ENCODE assay signal across 8 mouse cellular contexts in genomic region chr1:34432776-34433481, GRCm38 (mm10). TPM values are rescaled to one million over a fixed set of nuclear protein-coding genes. Genes with fewer than 3 reads are reported as not detected.
DNase-seq lines count a peak whose midpoint lies in the region; ATAC-seq lines count a peak whose summit lies in the region.

No protein-coding gene starts in this region.

- peak; percentile 68 for ATAC-seq in megakaryocyte, adult 5-6 weeks (ENCODE audit: poor library complexity, severe bottlenecking)

- WGBS in embryonic facial prominence, embryonic 10.5 days: 6% methylated on average over 35 of the region's 35 CpGs

- H3K4me1 ChIP-seq in embryonic facial prominence, embryonic 10.5 days: peaks cover 14% of the 10 kb centered on the region

- H3K4me3 ChIP-seq in embryonic facial prominence, embryonic 10.5 days: peak overlapping the region; percentile 72

- intact Hi-C loops in heart, postnatal 10 days (cut with DNase I): loop anchor here (10.0 kb wide), 2 partner anchors 428 to 618 kb away; partner anchors contain the start of gene Zfp451
- intact Hi-C loops in left cerebral cortex, postnatal 14 days (cut with DNase I): no loop called here

- no peaks in the 10 kb centered on the region for H3K27me3 ChIP-seq in embryonic facial prominence, embryonic 10.5 days (replicated peaks; ENCODE audit: low read depth, poor library complexity, severe bottlenecking)

- peaks cover 34% of the 10 kb centered on the region for H3K9me3 ChIP-seq in embryonic facial prominence, embryonic 10.5 days

- H3K27ac ChIP-seq in embryonic facial prominence, embryonic 10.5 days (replicated peaks): peak overlapping the region; percentile 86

- DNase-seq in adrenal gland, adult (ENCODE audit: inconsistent age in 2 of 2, low spot score in 1 of 2): peak; percentile 41 to 72
- no peak for DNase-seq in adrenal gland, adult 8-10 months
- DNase-seq in Muller cell, postnatal 12 days (ENCODE audit: inconsistent ontology term): peak; percentile 43
- DNase-seq in embryonic facial prominence, embryonic 10.5 days (ENCODE audit: low spot score): peak; percentile 77
- peak; percentile 41 to 53 for DNase-seq in heart, postnatal 10 days
- DNase-seq in left cerebral cortex, postnatal 14 days (ENCODE audit: low spot score in 2 of 2): peak; percentile 30 to 40
- peak; percentile 43 for DNase-seq in skeletal muscle tissue, adult 2 months (ENCODE audit: low read depth, low spot score)

- H3K36me3 ChIP-seq in embryonic facial prominence, embryonic 10.5 days (replicated peaks): peaks cover 48% of the 10 kb centered on the region

RNA-seq across cellular contexts. Expression of gene Ccdc115, which starts 6.5 kb away (rescaled TPM):
- 10 to 100 TPM; 17.6 to 22.4 (median 18.9) TPM for total RNA-seq in adrenal gland, adult 8-10 months (2022)
- 55.1 and 57.6 TPM in 2 replicates for polyA plus RNA-seq in embryonic facial prominence, embryonic 10.5 days (2016; fragmentation: Nextera tagmentation; extraction: Ambion mirVana)
- 10 to 100 TPM; 14.0 to 17.4 TPM for total RNA-seq in heart, postnatal 10 days (2021)
- 10 to 100 TPM; 16.7 to 18.7 TPM for total RNA-seq in left cerebral cortex, postnatal 14 days (2021)
- total RNA-seq in megakaryocyte, adult 5-6 weeks (2015): 47.7 and 48.0 TPM in 2 replicates
- total RNA-seq in megakaryocyte, adult 5-6 weeks (2017): 42.1 and 55.3 TPM in 2 replicates

RNA-seq across cellular contexts. Expression of gene Imp4, which starts 6.7 kb away (rescaled TPM):
- total RNA-seq in adrenal gland, adult 8-10 months (2022): 10 to 100 TPM; 65.7 to 73.7 (median 71.4) TPM
- 123 and 124 TPM in 2 replicates for polyA plus RNA-seq in embryonic facial prominence, embryonic 10.5 days (2016; fragmentation: Nextera tagmentation; extraction: Ambion mirVana)
- 10 to 100 TPM; 33.9 to 36.0 TPM for total RNA-seq in heart, postnatal 10 days (2021)
- 10 to 100 TPM; 31.5 to 32.4 TPM for total RNA-seq in left cerebral cortex, postnatal 14 days (2021)
- 29.1 and 30.6 TPM in 2 replicates for total RNA-seq in megakaryocyte, adult 5-6 weeks (2015)
- total RNA-seq in megakaryocyte, adult 5-6 weeks (2017): 13.3 and 14.7 TPM in 2 replicates

RNA-seq across cellular contexts. Expression of gene Ptpn18, which starts 26.6 kb away (rescaled TPM):
- total RNA-seq in adrenal gland, adult 8-10 months (2022): 1 to 10 TPM; 5.3 to 10.0 (median 7.2) TPM
- 4.5 and 6.0 TPM in 2 replicates for polyA plus RNA-seq in embryonic facial prominence, embryonic 10.5 days (2016; fragmentation: Nextera tagmentation; extraction: Ambion mirVana)
- 1 to 10 TPM; 6.6 to 8.2 TPM for total RNA-seq in heart, postnatal 10 days (2021)
- 1 to 10 TPM; 2.5 to 4.7 TPM for total RNA-seq in left cerebral cortex, postnatal 14 days (2021)
- 74.4 and 86.1 TPM in 2 replicates for total RNA-seq in megakaryocyte, adult 5-6 weeks (2015)
- 415 and 428 TPM in 2 replicates for total RNA-seq in megakaryocyte, adult 5-6 weeks (2017)

Comparison
In these comparisons a context has a peak if more than half of its experiments do, and no peak if none do; other contexts are left out.
1. RNA of gene Ptpn18, which starts 26.6 kb away (total RNA-seq): 74.4 to 428 TPM in megakaryocyte, adult 5-6 weeks; 6.6 to 8.2 TPM in heart, postnatal 10 days, 5.3 to 10.0 TPM in adrenal gland, adult 8-10 months and 2.5 to 4.7 TPM in left cerebral cortex, postnatal 14 days; every median in the first group is over 4 times any median in the second.